Mouse (Mus musculus) R1 (cell line): Measurements from ENCODE around the gene Tbc1d22b.
"Not testable (repeated sequence)": the region's sequence is repeated elsewhere in the genome, so short reads cannot be mapped to it uniquely, and the experiment has no call there.

Source experiments
- DNase-seq: peaks from one replicate; pipeline ENCODE4 v3.0.0-alpha.2; 2018; ENCODE audit warnings: low read depth, low spot score

Gene Tbc1d22b

GRCm38 (mm10) chr17:29549543-29550428 is at the start of gene Tbc1d22b, which contains the start of gene Gm17657:
Gene Tbc1d22b (plus strand): TSS chr17:29549785.
Gene Gm17657 (minus strand): TSS chr17:29549638.
- peak; percentile 95 for DNase-seq

GRCm38 (mm10) chr17:29500243-29500740 is 49.3 kb upstream of the Tbc1d22b start:
- no peak for DNase-seq

- no peak for DNase-seq
Observed at GRCm38 (mm10) chr17:29500802-29501469, 48.6 kb upstream of the Tbc1d22b start.

- no peak for DNase-seq
Observed at GRCm38 (mm10) chr17:29502005-29502668, 47.4 kb upstream of the Tbc1d22b start.

- no peak for DNase-seq
Observed at GRCm38 (mm10) chr17:29502669-29503665, 46.6 kb upstream of the Tbc1d22b start.

- peak; percentile 69 for DNase-seq
Observed at GRCm38 (mm10) chr17:29503700-29504099, 45.9 kb upstream of the Tbc1d22b start.

- DNase-seq, result peak; percentile 56
Observed at GRCm38 (mm10) chr17:29508927-29509608, 40.5 kb upstream of the Tbc1d22b start.

GRCm38 (mm10) chr17:29510691-29511090 is 38.9 kb upstream of the Tbc1d22b start:
- no peak for DNase-seq

GRCm38 (mm10) chr17:29513044-29513730 is 36.4 kb upstream of the Tbc1d22b start:
- peak; percentile 83 for DNase-seq

- DNase-seq, result peak; percentile 84
Observed at GRCm38 (mm10) chr17:29514435-29514834, 35.1 kb upstream of the Tbc1d22b start.

- DNase-seq, result not testable (repeated sequence)
Observed at GRCm38 (mm10) chr17:29518665-29519064, 30.9 kb upstream of the Tbc1d22b start.

- peak; percentile 90 for DNase-seq
Observed at GRCm38 (mm10) chr17:29519731-29520130, 29.9 kb upstream of the Tbc1d22b start.

- peak; percentile 67 for DNase-seq
Observed at GRCm38 (mm10) chr17:29525613-29526012, 24.0 kb upstream of the Tbc1d22b start.

- DNase-seq, result peak; percentile 54
Observed at GRCm38 (mm10) chr17:29528568-29529187, 20.9 kb upstream of the Tbc1d22b start.

GRCm38 (mm10) chr17:29530508-29530907 is 19.1 kb upstream of the Tbc1d22b start:
- DNase-seq, result peak; percentile 67

GRCm38 (mm10) chr17:29531278-29531677 is 18.3 kb upstream of the Tbc1d22b start:
- peak; percentile 81 for DNase-seq

GRCm38 (mm10) chr17:29531757-29532384 is 17.7 kb upstream of the Tbc1d22b start:
- no peak for DNase-seq

- DNase-seq, result no peak
Observed at GRCm38 (mm10) chr17:29533866-29534265, 15.7 kb upstream of the Tbc1d22b start.
